Mouse (Mus musculus): ENCODE results near the gene Phc2.

GRCm38 (mm10) chr4:128727721-128728430, 73.4 kb downstream of the Phc2 start:
- TF ChIP-seq EP300 (IDR thresholded peaks at IDR 0.05) (no peak), CTCF (IDR thresholded peaks at IDR 0.05) (no peak)
